Mouse (Mus musculus): Measurements from ENCODE around the gene Rbm18. TPM values are rescaled to one million over a fixed set of nuclear protein-coding genes. Genes with fewer than 3 reads are reported as not detected.

The Rbm18 gene
- polyA plus RNA-seq, 1 experiment = 23.4 TPM

DNA sequence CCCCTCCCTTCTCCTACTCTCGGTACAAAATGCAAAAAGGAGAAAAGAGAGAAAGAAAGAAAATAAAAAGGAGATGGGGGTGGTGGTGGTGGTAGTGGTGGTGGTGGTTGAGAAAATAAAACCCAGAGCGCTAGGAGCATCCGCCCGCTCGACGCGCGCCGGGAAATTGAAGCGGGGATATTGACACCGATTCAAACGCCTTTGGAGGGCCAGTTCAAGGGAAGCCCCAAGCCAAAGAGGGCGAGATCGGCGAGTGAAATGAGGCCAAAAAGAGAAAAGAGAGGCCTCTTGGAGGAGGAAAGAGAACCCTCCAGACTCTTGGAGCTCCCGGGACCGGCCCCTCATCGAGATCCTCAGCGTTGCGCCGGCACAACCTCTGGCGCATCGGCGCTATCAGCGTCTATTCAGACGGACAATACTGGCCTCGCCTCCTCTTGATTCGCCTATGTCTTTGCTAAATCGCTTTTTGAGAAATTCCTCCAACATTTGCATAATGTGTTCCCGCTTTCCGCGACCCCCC, 32.1 kb downstream of the Rbm18 start:
- no peak for DNase-seq (ENCODE audit: low read depth)

GRCm38 (mm10) chr2:36103555-36104367, 32.8 kb downstream of the Rbm18 start:
- no peak for DNase-seq (ENCODE audit: low read depth)

GRCm38 (mm10) chr2:36103069-36103554, 33.5 kb downstream of the Rbm18 start:
- DNase-seq (ENCODE audit: low read depth) = no peak

- no peak for DNase-seq (ENCODE audit: low read depth)
These were observed 34.0 kb downstream of the Rbm18 start for GRCm38 (mm10) chr2:36102559-36102946.

GRCm38 (mm10) chr2:36101866-36102558, 34.6 kb downstream of the Rbm18 start:
- no peak for DNase-seq (ENCODE audit: low read depth)

- no peak for DNase-seq (ENCODE audit: low read depth)
These were observed 36.8 kb downstream of the Rbm18 start for GRCm38 (mm10) chr2:36099739-36100138.

DNA sequence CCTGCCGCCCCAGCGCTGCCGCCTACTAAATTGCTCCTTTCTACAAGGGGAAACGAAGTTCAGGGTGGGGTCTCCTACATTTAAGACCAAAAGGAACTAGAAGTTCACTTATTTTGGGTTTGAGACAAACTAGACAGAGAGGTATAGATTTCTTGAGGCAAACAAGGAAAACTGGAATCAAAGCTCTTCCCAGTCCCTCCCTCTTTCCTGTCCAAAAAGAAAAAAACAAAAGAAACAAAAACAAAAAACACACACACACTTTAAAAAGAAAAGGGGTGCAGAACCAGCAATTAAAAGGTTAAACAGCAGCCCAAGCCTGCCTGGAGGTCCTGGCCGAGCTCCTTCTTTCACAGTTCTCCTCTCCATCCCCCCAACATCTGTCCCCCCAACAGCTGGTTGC, 38.6 kb downstream of the Rbm18 start:
- no peak for DNase-seq (ENCODE audit: low read depth)

DNA sequence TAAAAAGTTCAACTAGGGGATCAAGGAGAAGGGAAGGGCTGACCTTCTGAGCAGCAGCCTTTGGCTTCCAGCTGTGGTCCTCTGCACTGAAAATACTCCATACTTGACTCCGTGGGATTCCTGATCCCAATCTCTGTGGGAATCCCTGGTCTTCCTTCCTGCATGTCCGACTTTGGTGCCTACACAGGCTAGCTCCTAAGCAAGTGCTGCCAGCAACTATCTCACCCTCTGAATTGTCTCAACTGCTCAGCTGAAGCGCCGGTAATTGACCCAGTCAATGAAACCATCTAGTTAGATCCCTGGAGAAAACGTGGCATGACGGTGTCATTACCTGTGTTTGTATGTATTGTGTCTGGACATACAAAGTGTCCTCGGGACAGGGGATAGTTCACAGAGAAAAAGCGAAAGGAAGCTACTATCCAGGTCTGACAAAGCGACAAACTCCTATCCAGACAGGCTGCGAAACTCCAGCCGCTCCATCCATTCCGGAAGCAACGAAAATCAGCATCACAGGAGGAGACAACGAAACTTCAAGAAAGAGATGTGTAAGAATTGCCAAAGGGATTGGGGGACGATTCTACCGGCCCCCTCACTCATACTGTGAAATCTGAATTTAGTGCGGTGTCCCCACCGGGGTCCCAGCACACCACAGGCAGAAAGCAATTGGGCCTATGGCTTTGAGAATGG, 39.3 kb downstream of the Rbm18 start:
- no peak for DNase-seq (ENCODE audit: low read depth)

DNA sequence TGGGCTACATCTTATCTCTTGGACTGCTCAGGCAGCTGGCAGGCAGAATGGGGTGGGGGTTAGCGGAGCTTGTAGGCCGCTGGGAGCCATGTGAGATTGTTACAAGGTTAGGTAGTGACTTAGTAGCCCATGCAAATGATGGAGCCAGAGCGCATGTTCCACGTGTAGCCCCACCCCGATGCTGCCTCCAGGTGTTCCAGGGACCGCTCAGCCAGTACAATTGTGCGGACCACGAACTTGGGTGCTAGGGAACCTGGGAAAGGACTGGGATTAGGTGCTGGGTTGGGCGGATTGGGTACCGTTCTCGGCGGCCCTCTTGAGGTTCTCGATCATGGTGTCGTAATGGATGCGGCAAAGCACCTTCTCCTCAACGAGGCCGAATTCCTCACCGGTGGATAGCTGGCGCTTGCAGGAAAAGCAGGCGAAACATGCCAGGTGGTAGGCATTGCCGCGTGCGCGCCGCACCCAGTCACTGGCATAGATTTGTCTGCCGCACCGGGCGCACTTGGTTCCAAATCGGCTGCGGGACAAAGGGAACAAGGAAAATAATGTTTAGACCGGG, 42.6 kb downstream of the Rbm18 start:
- DNase-seq (ENCODE audit: low read depth) = no peak

DNA sequence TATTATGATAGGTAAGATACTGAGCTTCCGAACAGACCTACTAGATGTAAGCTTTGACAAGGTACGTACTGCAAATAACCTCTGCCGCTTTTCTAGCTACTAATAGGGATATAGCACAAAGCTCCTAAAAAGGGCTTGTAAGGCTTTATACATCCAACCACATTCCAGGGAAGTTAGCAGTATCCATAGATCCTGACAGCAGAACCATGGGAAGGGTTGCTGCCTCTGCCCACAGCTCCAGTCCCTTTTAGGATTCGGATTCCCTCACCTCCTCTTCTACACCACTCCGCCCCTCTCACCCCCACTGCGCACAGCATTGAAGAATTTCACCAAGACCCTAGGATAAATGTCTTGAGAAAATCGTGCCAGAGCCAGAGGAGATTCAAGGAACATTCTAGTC, 43.3 kb downstream of the Rbm18 start:
- no peak for DNase-seq (ENCODE audit: low read depth)

GRCm38 (mm10) chr2:36092748-36093147, 43.8 kb downstream of the Rbm18 start:
- no peak for DNase-seq (ENCODE audit: low read depth)

DNA sequence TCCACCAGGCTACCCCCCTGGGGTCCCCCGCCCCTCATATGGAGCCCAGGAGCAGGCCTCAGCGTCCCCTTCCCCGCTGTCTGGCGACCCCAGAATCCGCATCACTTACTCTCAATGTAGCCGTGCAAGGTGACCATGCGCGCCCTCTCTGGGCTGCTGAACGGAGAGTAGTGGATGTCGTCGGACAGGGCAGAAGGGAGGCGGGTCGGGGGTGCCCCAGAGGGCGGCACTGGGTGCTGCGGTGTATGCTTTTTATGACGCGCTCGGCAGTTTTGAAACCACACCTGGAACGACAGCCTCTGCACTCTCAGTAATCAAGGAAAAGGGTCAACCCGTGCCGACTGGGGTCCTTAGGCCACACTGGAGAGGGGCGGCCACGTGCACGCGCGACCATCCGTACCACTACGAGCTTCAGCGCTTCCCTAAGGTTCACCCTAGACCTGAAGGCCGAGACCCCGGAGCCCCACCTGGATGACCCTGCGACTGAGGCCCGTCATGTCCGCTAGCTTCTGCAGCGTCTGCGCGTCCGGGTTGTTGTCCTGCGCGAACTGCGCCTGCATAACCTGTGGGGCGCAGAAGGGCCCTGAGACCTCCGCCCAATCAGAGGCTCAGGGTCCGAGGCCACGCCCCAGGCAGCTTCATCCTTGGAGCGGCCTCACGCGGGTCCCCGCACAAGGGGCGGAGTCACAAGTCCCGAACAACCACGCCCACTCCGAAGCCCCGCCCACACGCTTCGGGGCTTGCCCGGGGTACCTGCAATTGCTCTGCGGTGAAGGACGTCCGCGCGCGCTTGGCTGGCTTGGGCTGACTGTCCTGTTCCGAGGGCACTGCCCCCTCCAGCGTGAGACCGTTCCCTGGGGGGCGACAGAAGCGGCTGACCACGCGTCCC, 45.5 kb downstream of the Rbm18 start:
- no peak for DNase-seq (ENCODE audit: low read depth)

DNA sequence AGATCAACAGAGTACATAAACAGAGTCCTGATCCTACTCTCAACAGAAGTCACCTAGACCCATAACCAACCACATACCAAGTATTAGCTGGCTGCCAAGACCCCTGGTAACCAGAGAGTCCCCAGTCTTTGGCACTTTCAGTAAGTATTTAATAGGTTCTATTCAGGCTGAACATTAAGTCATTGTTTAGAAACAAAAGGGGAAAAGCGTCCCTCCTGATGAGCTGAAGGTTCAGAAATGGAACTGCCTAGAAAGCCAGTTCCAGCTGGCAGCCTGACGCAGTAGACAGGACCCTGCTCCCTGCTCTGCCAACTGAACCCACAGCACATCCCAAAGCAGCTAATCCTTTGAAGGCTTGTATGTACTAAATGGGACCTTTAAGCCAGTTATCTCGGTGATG, 47.4 kb downstream of the Rbm18 start:
- no peak for DNase-seq (ENCODE audit: low read depth)

- DNase-seq (ENCODE audit: low read depth) = no peak
These were observed 51.5 kb downstream of the Rbm18 start for GRCm38 (mm10) chr2:36085041-36085440.

- DNase-seq (ENCODE audit: low read depth) = no peak
These were observed 53.6 kb downstream of the Rbm18 start for GRCm38 (mm10) chr2:36082802-36083580.

DNA sequence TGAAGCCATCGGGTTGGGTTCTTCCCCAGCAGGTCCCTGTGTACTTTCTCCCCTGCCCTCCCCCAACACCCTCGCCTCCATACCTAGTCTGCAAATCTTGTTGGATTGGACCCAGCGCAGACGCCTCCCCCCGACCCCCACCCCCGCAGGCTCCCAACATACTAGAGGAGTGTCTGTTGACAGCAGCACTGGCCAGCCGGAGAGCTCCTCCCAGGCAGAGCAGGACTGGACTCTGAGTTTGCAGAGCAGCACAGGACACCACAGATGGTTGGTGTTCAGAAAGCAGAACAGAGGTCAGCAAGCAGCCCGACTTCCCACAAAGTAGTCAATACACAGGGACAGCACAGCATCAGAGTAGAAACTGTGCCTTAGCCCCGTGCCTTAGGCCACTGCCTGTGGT, 55.1 kb downstream of the Rbm18 start:
- DNase-seq (ENCODE audit: low read depth) = no peak

DNA sequence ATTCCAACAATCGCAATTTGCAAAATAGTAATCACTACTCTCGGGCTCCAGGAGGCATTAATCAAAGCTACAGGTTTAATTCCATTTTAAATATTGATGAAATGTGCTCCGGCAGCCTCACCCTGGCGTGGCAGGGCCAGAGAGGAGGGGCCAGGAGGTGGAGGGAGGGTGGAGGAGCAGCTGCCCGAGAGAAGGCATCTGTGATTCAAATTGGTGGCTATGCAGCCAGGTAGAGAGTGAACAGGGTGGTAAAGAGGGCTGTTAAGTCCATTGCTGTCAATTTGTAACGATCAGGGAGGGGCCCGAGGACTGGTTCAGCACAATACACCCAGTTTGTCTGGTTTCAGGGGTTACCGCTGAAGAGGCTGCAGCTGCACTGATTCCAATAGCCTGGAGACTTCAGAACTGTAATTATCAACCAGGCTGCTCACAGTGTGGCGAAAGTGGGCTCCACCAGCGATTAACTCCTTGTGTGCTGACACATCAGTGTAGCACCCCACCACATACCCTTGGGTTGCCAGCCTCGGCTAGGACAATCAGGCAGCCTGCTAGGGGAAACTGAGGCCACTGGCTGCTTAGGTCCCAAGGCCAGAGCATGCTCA, 59.3 kb downstream of the Rbm18 start:
- DNase-seq (ENCODE audit: low read depth) = no peak

DNA sequence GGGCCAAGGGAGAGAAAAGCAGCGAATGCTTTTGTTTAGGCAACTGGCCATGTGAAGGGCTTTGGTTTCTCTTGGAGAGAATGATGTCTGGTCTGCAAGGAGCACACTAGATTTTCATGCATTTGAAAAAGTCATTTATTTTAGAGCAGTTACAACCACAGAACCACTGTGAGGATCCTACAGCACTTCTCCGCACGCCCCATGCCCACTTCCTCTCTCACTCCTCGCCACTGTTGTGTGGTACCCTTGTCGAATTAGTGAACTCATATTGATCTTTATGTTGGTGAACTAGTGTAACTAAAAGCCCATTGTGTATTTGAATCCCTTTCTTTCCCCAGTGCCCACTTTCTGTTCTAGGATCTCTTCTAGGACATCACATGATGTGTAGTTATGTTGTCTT, 61.4 kb downstream of the Rbm18 start:
- no peak for DNase-seq (ENCODE audit: low read depth)

DNA sequence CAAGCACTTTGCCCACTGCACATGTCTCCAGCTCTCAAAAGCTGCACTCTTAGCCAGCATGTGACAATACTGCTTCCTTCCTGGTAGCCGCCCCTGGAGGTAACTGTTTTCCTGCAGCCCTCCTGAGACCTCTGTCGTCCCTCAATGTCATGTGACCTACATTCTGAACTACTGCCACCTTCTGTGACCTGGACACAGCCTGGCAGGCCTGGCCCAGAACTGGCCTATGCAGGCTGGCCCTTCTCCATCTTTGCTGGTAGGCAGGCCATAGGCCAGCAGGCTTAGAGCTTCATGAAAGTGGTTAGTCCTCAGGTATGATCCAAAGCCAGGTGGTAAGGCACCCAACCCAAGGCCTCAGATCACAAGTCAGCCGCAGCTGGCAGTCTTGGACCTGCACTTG, 62.8 kb downstream of the Rbm18 start:
- DNase-seq (ENCODE audit: low read depth) = no peak
